Mouse (Mus musculus) G1E (cell line): ENCODE measurements at regions not wholly inside any gene's neighbourhood (a gene's known extent, or its start where the extent isn't known, plus 50 kb on each side); places are given as distances from the start of the nearest gene placed in this dataset.

Source experiments
- CTCF ChIP-seq: IDR thresholded peaks from 2 replicates; pipeline ENCODE4 v1.5.1; 2012; ENCODE audit warnings: low read depth, low read length, inconsistent platforms, mixed read lengths
- GATA1 ChIP-seq: IDR thresholded peaks from 2 replicates; pipeline ENCODE4 v1.6.1; 2012; ENCODE audit warnings: borderline replicate concordance, low read length, inconsistent platforms, mixed read lengths

DNA sequence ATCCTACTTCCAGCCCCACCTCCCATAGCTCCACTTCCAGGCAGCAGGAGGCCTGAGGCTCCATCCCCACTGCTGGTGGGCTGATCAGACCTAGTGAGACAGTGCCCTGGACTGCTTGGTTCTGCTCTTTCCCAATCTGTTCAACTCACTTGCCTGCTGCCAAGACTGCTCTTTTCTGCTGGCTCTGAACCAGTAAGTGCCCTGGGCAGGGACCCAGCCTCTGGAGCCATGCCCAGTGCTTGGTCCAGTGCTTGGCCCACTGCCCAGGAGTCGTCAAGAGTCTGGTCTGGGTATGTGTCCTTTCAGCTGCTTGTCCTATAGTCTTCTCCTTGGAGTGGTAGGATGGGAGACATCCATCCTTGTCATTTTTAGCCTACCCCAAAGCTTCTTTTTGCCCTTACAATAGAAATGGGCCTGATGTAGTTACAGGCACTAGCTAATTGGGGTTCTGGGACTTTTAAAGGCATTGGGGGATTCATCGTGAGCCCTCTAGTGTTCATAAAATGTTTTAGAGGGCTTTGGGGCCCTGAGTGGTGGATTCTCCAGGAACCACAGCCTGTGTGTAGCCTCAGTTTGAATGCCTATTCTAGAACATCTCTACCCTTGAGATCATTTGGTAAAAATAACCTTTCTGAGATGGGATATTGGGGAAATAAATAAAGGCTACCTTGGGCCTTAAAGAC lies 94.7 kb upstream of the Ssbp2 start:
- TF ChIP-seq CTCF = no peak
- TF ChIP-seq GATA1 = no peak
